Mouse (Mus musculus): ENCODE data around the gene Ccrl2. TPM values are rescaled to one million over a fixed set of nuclear protein-coding genes. Genes with fewer than 3 reads are reported as not detected.

Gene Ccrl2
- 2.6 and 4.4 TPM in 2 replicates for polyA plus RNA-seq (2012; rRNA removed)

GRCm38 (mm10) chr9:111056798-111057543, at the start of gene Ccrl2:
TSS of gene Ccrl2 (minus strand) at chr9:111057519.

GRCm38 (mm10) chr9:111019022-111019421, 38.3 kb downstream of the Ccrl2 start, which contains the start of gene Ltf:
TSS of gene Ltf (plus strand) at chr9:111019271.

Other genes starting within 250 kb of the Ccrl2 start
- not detected in 2 replicates for gene Prss44, start 243.5 kb downstream of the Ccrl2 start, polyA plus RNA-seq (2012; rRNA removed)
- gene Prss43, start 230.8 kb downstream of the Ccrl2 start, polyA plus RNA-seq (2012; rRNA removed): not detected in 2 replicates
- not detected in 2 replicates for gene Prss45, start 222.9 kb downstream of the Ccrl2 start, polyA plus RNA-seq (2012; rRNA removed)
- gene Prss46, start 213.0 kb downstream of the Ccrl2 start, polyA plus RNA-seq (2012; rRNA removed): not detected in 2 replicates
- gene Prss50, start 199.6 kb downstream of the Ccrl2 start, polyA plus RNA-seq (2012; rRNA removed): not detected in 2 replicates
- 44.7 and 53.9 TPM in 2 replicates for gene Als2cl, start 177.6 kb downstream of the Ccrl2 start, polyA plus RNA-seq (2012; rRNA removed)
- 1.1 and 1.2 TPM in 2 replicates for gene Tmie, start 177.4 kb downstream of the Ccrl2 start, polyA plus RNA-seq (2012; rRNA removed)
- gene Fam240a, start 140.7 kb downstream of the Ccrl2 start, polyA plus RNA-seq (2012; rRNA removed): not detected in 2 replicates
- not detected in 2 replicates for gene Tdgf1, start 111.4 kb downstream of the Ccrl2 start, polyA plus RNA-seq (2012; rRNA removed)
- gene Lrrc2, start 106.0 kb downstream of the Ccrl2 start, polyA plus RNA-seq (2012; rRNA removed): not detected in 2 replicates
- 1.1 TPM in 2 replicates for gene Rtp3, start 66.9 kb downstream of the Ccrl2 start, polyA plus RNA-seq (2012; rRNA removed)
- gene Ltf, start 38.2 kb downstream of the Ccrl2 start, polyA plus RNA-seq (2012; rRNA removed): 0.05 and 0.09 TPM in 2 replicates
- gene Lrrfip2, start 60.1 kb upstream of the Ccrl2 start, polyA plus RNA-seq (2012; rRNA removed): 21.4 and 22.0 TPM in 2 replicates
- 8.5 and 11.0 TPM in 2 replicates for gene Mlh1, start 214.3 kb upstream of the Ccrl2 start, polyA plus RNA-seq (2012; rRNA removed)
- gene Epm2aip1, start 214.4 kb upstream of the Ccrl2 start, polyA plus RNA-seq (2012; rRNA removed): 5.1 and 5.4 TPM in 2 replicates